Mouse (Mus musculus) retina, adult 2 months (tissue): ENCODE results near the gene Srgap3.

Source experiments
- DNase-seq: peaks from one replicate; pipeline ENCODE4 v3.0.0-alpha.2; 2012; ENCODE audit warnings: low read depth, low spot score

Gene Srgap3

DNA sequence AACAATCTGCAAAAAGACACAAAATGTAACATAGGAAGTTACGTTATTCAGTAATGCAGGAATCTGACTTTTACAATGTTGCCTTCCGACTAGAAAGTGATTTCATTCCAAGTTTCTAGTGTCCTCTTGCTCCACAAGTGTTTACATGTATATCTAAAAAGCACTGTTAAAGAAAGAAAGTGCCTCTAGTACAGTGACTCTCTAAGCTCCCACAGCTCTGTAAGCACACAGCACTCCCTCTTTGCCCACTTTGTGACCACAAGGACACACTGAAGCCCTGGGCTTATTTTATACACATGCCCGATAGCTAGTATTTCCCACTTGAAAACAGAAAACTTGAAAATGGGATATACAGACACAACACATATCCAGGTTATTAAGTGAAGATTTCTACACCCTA lies 259.0 kb downstream of the Srgap3 start:
- no peak for DNase-seq

DNA sequence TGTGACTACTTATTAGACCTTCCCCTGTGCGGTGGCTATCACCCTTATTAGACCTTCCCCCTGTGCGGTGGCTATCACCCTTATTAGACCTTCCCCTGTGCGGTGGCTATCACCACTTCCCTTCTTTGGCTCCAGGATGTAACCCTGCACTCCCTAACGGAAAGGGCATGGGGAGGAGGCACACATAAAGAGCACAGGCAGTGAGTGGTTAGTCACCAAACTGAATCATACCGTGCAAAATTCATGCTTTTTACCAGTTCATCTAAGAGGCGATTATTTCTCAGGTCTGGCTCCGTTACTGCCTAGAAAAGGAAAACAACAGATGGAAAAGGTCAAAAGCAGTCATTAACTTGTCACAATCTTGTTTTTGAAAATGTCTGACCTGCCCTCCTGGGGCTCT lies 260.6 kb downstream of the Srgap3 start:
- no peak for DNase-seq

DNA sequence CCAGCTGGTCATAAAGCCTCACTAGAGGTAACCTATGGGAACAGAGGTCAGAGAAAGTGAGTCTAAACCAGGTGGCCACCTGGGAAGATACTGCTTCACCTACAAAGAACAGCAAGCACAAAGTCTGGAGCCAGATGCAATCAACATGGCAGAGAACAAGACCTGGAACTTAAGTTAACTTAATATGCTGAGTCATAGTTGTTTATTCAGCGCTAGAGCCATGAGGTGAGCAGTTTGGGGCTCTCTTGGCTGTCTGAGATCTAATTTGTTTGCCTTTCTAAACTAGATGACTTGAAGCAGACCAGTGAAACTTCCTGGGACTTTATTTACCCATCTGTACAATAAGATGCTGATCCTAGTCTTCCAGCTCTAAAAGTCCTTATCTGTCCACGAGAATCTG lies 263.0 kb downstream of the Srgap3 start:
- no peak for DNase-seq
